Mouse (Mus musculus) hindbrain, embryonic 13.5 days (tissue): ENCODE measurements around the gene Ndufc1. TPM values are rescaled to one million over a fixed set of nuclear protein-coding genes. Genes with fewer than 3 reads are reported as not detected.
"Not testable (repeated sequence)": the region's sequence is repeated elsewhere in the genome, so short reads cannot be mapped to it uniquely, and the experiment has no call there.

ENCODE experiments used
- ATAC-seq: fragments of 200-750 bp; cut with Nextera tagmentation; 2 replicates; pipeline ENCODE4 v1.8.0; 2017; ENCODE audit warnings: moderate TSS enrichment; ENCODE audit not compliant: low FRiP score
- H3K27ac ChIP-seq: fragments of 300-500 bp; sonication (generic); 2 replicates; pipeline ENCODE4 v1.5.1; 2015; ENCODE audit warnings: inconsistent platforms, mild to moderate bottlenecking, moderate library complexity
- H3K27me3 ChIP-seq: fragments of 300-500 bp; sonication (generic); 2 replicates; pipeline ENCODE4 v1.6.1; 2015; ENCODE audit warnings: mild to moderate bottlenecking, inconsistent platforms
- H3K36me3 ChIP-seq: fragments of 300-500 bp; sonication (generic); 2 replicates; pipeline ENCODE4 v1.6.1; 2015; ENCODE audit warnings: mild to moderate bottlenecking, inconsistent platforms
- H3K4me1 ChIP-seq: fragments of 300-500 bp; sonication (generic); replicated peaks from 2 replicates; pipeline ENCODE4 v1.6.1; 2015; ENCODE audit warnings: inconsistent platforms
- H3K4me2 ChIP-seq: fragments of 300-500 bp; sonication (generic); 2 replicates; pipeline ENCODE4 v1.6.1; 2015; ENCODE audit warnings: inconsistent platforms, mild to moderate bottlenecking, moderate library complexity
- H3K4me3 ChIP-seq: fragments of 300-500 bp; sonication (generic); 2 replicates; pipeline ENCODE4 v1.5.1; 2015; ENCODE audit warnings: mild to moderate bottlenecking, inconsistent platforms
- H3K9ac ChIP-seq: fragments of 300-500 bp; sonication (generic); 2 replicates; pipeline ENCODE4 v1.6.1; 2015; ENCODE audit warnings: mild to moderate bottlenecking, inconsistent platforms
- H3K9me3 ChIP-seq: fragments of 300-500 bp; sonication (generic); 2 replicates; pipeline ENCODE4 v1.6.1; 2016; ENCODE audit warnings: inconsistent platforms
- WGBS: fragments of 180-500 bp; shearing (Covaris S2); methylation state at CpG from one replicate; pipeline ENCODE4 v1.1.7; 2015; 5-methylcytosine and 5-hydroxymethylcytosine counted together
- polyA plus RNA-seq: library from polyadenylated mRNA; unstranded; fragments of >200 nt; fragmentation: Nextera tagmentation; extraction: Ambion mirVana; gene quantifications from 2 replicates; pipeline ENCODE4 v1.2.1, GENCODE M21; 2015

Ndufc1 gene
- 824 and 888 TPM in 2 replicates for polyA plus RNA-seq

- peak within 1 kb of the TSS; percentile 96 for H3K27ac ChIP-seq
- H3K4me3 ChIP-seq = peak within 1 kb of the TSS; percentile 74
- peak within 1 kb of the TSS; percentile 90 for H3K9ac ChIP-seq
- peaks cover 16% of the 10 kb centered on the region for H3K4me1 ChIP-seq
- under 1% methylated on average over 40 of the region's 40 CpGs for WGBS
- ATAC-seq = peak; percentile 91
- H3K27me3 ChIP-seq = no peaks in the 10 kb centered on the region
- peaks cover 24% of the 10 kb centered on the region for H3K36me3 ChIP-seq
- no peaks in the 10 kb centered on the region for H3K9me3 ChIP-seq
- peak within 1 kb of the TSS; percentile 60 for H3K4me2 ChIP-seq
These were observed at the start of gene Ndufc1 for GRCm38 (mm10) chr3:51408561-51409183. Gene Ndufc1 (minus strand): TSS chr3:51408988.

- no peak overlapping the region for H3K4me3 ChIP-seq
- no peak overlapping the region for H3K4me2 ChIP-seq
- no peaks in the 10 kb centered on the region for H3K4me1 ChIP-seq
- H3K27me3 ChIP-seq = no peaks in the 10 kb centered on the region
- ATAC-seq = 0 out of 2 replicates have a peak, but pooled peaks have one; percentile 5
- no peak overlapping the region for H3K9ac ChIP-seq
- no peak overlapping the region for H3K27ac ChIP-seq
- 71% methylated on average over 3 of the region's 3 CpGs for WGBS
- H3K36me3 ChIP-seq = peaks cover 8% of the 10 kb centered on the region; the same call in 1 of the 2 replicates
- no peaks in the 10 kb centered on the region for H3K9me3 ChIP-seq
These were observed 26.2 kb upstream of the Ndufc1 start for GRCm38 (mm10) chr3:51434871-51435595.

- H3K4me3 ChIP-seq, H3K4me1 ChIP-seq, H3K9me3 ChIP-seq, H3K27me3 ChIP-seq, H3K9ac ChIP-seq, H3K36me3 ChIP-seq, ATAC-seq, H3K4me2 ChIP-seq, H3K27ac ChIP-seq: not testable (repeated sequence)
- WGBS = 85% methylated on average over 5 of the region's 5 CpGs
These were observed 25.6 kb upstream of the Ndufc1 start for GRCm38 (mm10) chr3:51434364-51434763.

- Histone ChIP-seq H3K36me3 (no peaks in the 10 kb centered on the region), H3K9me3 (no peaks in the 10 kb centered on the region), H3K27me3 (no peaks in the 10 kb centered on the region), H3K9ac (no peak overlapping the region), H3K4me3 (no peak overlapping the region), H3K27ac (no peak overlapping the region), H3K4me2 (no peak overlapping the region), H3K4me1 (peaks cover 3% of the 10 kb centered on the region; the same call in 1 of the 2 replicates)
- ATAC-seq = no peak
These were observed 16.6 kb upstream of the Ndufc1 start for GRCm38 (mm10) chr3:51425394-51425793.

GRCm38 (mm10) chr3:51421921-51422320 lies 13.1 kb upstream of the Ndufc1 start:
- Histone ChIP-seq H3K27ac (no peak overlapping the region), H3K9me3 (no peaks in the 10 kb centered on the region), H3K27me3 (no peaks in the 10 kb centered on the region), H3K36me3 (no peaks in the 10 kb centered on the region), H3K4me1 (peaks cover 23% of the 10 kb centered on the region), H3K4me2 (no peak overlapping the region), H3K9ac (no peak overlapping the region), H3K4me3 (no peak overlapping the region)
- 90% methylated on average over 3 of the region's 3 CpGs for WGBS
- no peak for ATAC-seq

- H3K27ac ChIP-seq = no peak overlapping the region
- no peaks in the 10 kb centered on the region for H3K9me3 ChIP-seq
- whole genome bisulfite sequencing = 84% methylated on average over 2 of the region's 2 CpGs
- ATAC-seq = no peak
- H3K4me1 ChIP-seq = peaks cover 36% of the 10 kb centered on the region
- H3K27me3 ChIP-seq = no peaks in the 10 kb centered on the region
- peak overlapping the region; percentile 9 for H3K9ac ChIP-seq
- no peak overlapping the region for H3K4me3 ChIP-seq
- no peaks in the 10 kb centered on the region for H3K36me3 ChIP-seq
- H3K4me2 ChIP-seq = peak overlapping the region; percentile 89
These were observed 9.2 kb upstream of the Ndufc1 start for GRCm38 (mm10) chr3:51417966-51418365.

- H3K27ac ChIP-seq = no peak overlapping the region
- H3K9me3 ChIP-seq = no peaks in the 10 kb centered on the region
- H3K36me3 ChIP-seq = no peaks in the 10 kb centered on the region
- H3K27me3 ChIP-seq = no peaks in the 10 kb centered on the region
- H3K4me2 ChIP-seq = peak overlapping the region; percentile 89
- H3K9ac ChIP-seq = no peak overlapping the region
- peaks cover 36% of the 10 kb centered on the region for H3K4me1 ChIP-seq
- H3K4me3 ChIP-seq = peak overlapping the region; percentile 99
- no peak for ATAC-seq
- WGBS = 57% methylated on average over 2 of the region's 2 CpGs
These were observed 8.7 kb upstream of the Ndufc1 start for GRCm38 (mm10) chr3:51417485-51417884.

- Histone ChIP-seq H3K9me3 (no peaks in the 10 kb centered on the region), H3K9ac (peak overlapping the region; percentile 98), H3K27me3 (no peaks in the 10 kb centered on the region), H3K4me1 (peaks cover 36% of the 10 kb centered on the region), H3K4me3 (peak overlapping the region; percentile 99), H3K27ac (peak overlapping the region; percentile 93), H3K4me2 (peak overlapping the region; percentile 89), H3K36me3 (no peaks in the 10 kb centered on the region)
- ATAC-seq = no peak
- WGBS = 5% methylated on average over 8 of the region's 8 CpGs
These were observed 8.3 kb upstream of the Ndufc1 start for GRCm38 (mm10) chr3:51417135-51417458.

GRCm38 (mm10) chr3:51416364-51417134 lies 7.8 kb upstream of the Ndufc1 start:
- peak overlapping the region; percentile 93 for H3K27ac ChIP-seq
- no peaks in the 10 kb centered on the region for H3K36me3 ChIP-seq
- peak overlapping the region; percentile 98 for H3K9ac ChIP-seq
- H3K4me2 ChIP-seq = peak overlapping the region; percentile 89
- no peaks in the 10 kb centered on the region for H3K9me3 ChIP-seq
- ATAC-seq = peak; percentile 62
- peaks cover 36% of the 10 kb centered on the region for H3K4me1 ChIP-seq
- H3K4me3 ChIP-seq = peak overlapping the region; percentile 99
- H3K27me3 ChIP-seq = no peaks in the 10 kb centered on the region
- WGBS = under 1% methylated on average over 57 of the region's 68 CpGs

- peak; percentile 67; the same call in 1 of the 2 replicates for ATAC-seq
- Histone ChIP-seq H3K9me3 (no peaks in the 10 kb centered on the region), H3K4me1 (peaks cover 34% of the 10 kb centered on the region), H3K9ac (peak overlapping the region; percentile 98), H3K36me3 (no peaks in the 10 kb centered on the region), H3K4me3 (peak overlapping the region; percentile 99), H3K4me2 (peak overlapping the region; percentile 89), H3K27ac (peak overlapping the region; percentile 93), H3K27me3 (no peaks in the 10 kb centered on the region)
- WGBS = under 1% methylated on average over 16 of the region's 30 CpGs
These were observed 7.2 kb upstream of the Ndufc1 start for GRCm38 (mm10) chr3:51416073-51416363.

- 5% methylated on average over 43 of the region's 43 CpGs for WGBS
- Histone ChIP-seq H3K9me3 (no peaks in the 10 kb centered on the region), H3K4me1 (peaks cover 33% of the 10 kb centered on the region), H3K4me3 (peak within 1 kb of the TSS; percentile 99), H3K9ac (peak within 1 kb of the TSS; percentile 98), H3K36me3 (no peaks in the 10 kb centered on the region), H3K27ac (peak within 1 kb of the TSS; percentile 93), H3K27me3 (no peaks in the 10 kb centered on the region), H3K4me2 (peak within 1 kb of the TSS; percentile 89)
- ATAC-seq = peak; percentile 89
These were observed 6.6 kb upstream of the Ndufc1 start, which contains the start of gene Naa15 for GRCm38 (mm10) chr3:51415098-51416072. Gene Naa15 (plus strand): TSS chr3:51415148.
